Mouse (Mus musculus) layer of hippocampus, postnatal 36 days (tissue): ENCODE results near the gene Abhd8. TPM values are rescaled to one million over a fixed set of nuclear protein-coding genes. Genes with fewer than 3 reads are reported as not detected.

Experiments
- DNase-seq, 2 experiments: peaks; one replicate each; pipeline ENCODE4 v3.0.0; 2022
- total RNA-seq, 2 experiments: library from RNA; stranded (reverse); gene quantifications; 2 replicates each; pipeline ENCODE4 v1.2.3; 2021

Gene Abhd8
- total RNA-seq, 2 experiments from 2014 or later, result 274 to 278 TPM

- no peak for DNase-seq
Observed at GRCm38 (mm10) chr8:71477196-71477845, 13.9 kb upstream of the Abhd8 start.

GRCm38 (mm10) chr8:71476099-71476940 is 12.9 kb upstream of the Abhd8 start:
- peak; percentile 81 for DNase-seq

- no peak for DNase-seq
Observed at GRCm38 (mm10) chr8:71475702-71476075, 12.2 kb upstream of the Abhd8 start.

GRCm38 (mm10) chr8:71474785-71475701 is 11.6 kb upstream of the Abhd8 start:
- DNase-seq, result no peak

- no peak for DNase-seq
Observed at GRCm38 (mm10) chr8:71474344-71474743, 10.9 kb upstream of the Abhd8 start.

GRCm38 (mm10) chr8:71472601-71473386 is 9.3 kb upstream of the Abhd8 start:
- no peak for DNase-seq

- DNase-seq, result no peak
Observed at GRCm38 (mm10) chr8:71471861-71472260, 8.4 kb upstream of the Abhd8 start.

- no peak for DNase-seq
Observed at GRCm38 (mm10) chr8:71470913-71471255, 7.4 kb upstream of the Abhd8 start.

- no peak for DNase-seq
Observed at GRCm38 (mm10) chr8:71470146-71470912, 6.9 kb upstream of the Abhd8 start.

GRCm38 (mm10) chr8:71469411-71469810 is 6.0 kb upstream of the Abhd8 start:
- peak in 1 of 2 experiments; percentile 60 for DNase-seq

GRCm38 (mm10) chr8:71468916-71469315 is 5.5 kb upstream of the Abhd8 start, which contains the start of gene Dda1:
Gene Dda1 (plus strand): TSS chr8:71469199.
- peak; percentile 97 to 98 for DNase-seq

- no peak for DNase-seq
Observed at GRCm38 (mm10) chr8:71468001-71468400, 4.5 kb upstream of the Abhd8 start.

GRCm38 (mm10) chr8:71467201-71467600 is 3.7 kb upstream of the Abhd8 start:
- DNase-seq, result no peak

GRCm38 (mm10) chr8:71466198-71466597 is 2.7 kb upstream of the Abhd8 start:
- DNase-seq, result no peak

GRCm38 (mm10) chr8:71465733-71466132 is 2.3 kb upstream of the Abhd8 start:
- no peak for DNase-seq

GRCm38 (mm10) chr8:71464513-71465500 is 1.4 kb upstream of the Abhd8 start, which contains the start of gene Mrpl34:
Gene Mrpl34 (plus strand): TSS chr8:71464959.
- DNase-seq, result peak; percentile 99

- peak; percentile 59 to 72 for DNase-seq
Observed at GRCm38 (mm10) chr8:71462786-71463185, 669 bp downstream of the Abhd8 start.

- no peak for DNase-seq
Observed at GRCm38 (mm10) chr8:71462191-71462590, 1.3 kb downstream of the Abhd8 start.

- DNase-seq, result no peak
Observed at GRCm38 (mm10) chr8:71461152-71461840, 2.2 kb downstream of the Abhd8 start.
